Mouse (Mus musculus): ENCODE results near the gene Myo15b. TPM values are rescaled to one million over a fixed set of nuclear protein-coding genes. Genes with fewer than 3 reads are reported as not detected.
"Not testable (repeated sequence)": the region's sequence is repeated elsewhere in the genome, so short reads cannot be mapped to it uniquely, and the experiment has no call there.

The Myo15b gene
- polyA plus RNA-seq, 1 experiment from 2014 or later, result 0.89 TPM

- H3K36me3 ChIP-seq (ENCODE audit: control insufficient read depth, insufficient read depth, low read length), result peaks cover 15% of the 10 kb centered on the region
- peaks cover 46% of the 10 kb centered on the region for H3K4me1 ChIP-seq (replicated peaks; ENCODE audit: control insufficient read depth, insufficient read depth, low read length)
- ATAC-seq (replicated peaks; ENCODE audit: low FRiP score), result no peak
- no peak for DNase-seq (ENCODE audit: low spot score)
- no peak overlapping the region for H3K4me2 ChIP-seq
- WGBS, result 82% methylated on average over 5 of the region's 5 CpGs
- H3K27me3 ChIP-seq (replicated peaks; ENCODE audit: control insufficient read depth, insufficient read depth, low read length), result no peaks in the 10 kb centered on the region
- H3K27ac ChIP-seq (ENCODE audit: low read depth, low read length), result no peak overlapping the region; the same call in 1 of the 2 replicates
- H3K9ac ChIP-seq (ENCODE audit: low read depth, low read length), result no peak overlapping the region
- H3K4me3 ChIP-seq (ENCODE audit: low read depth, low read length), result no peak overlapping the region
- H3K9me3 ChIP-seq (ENCODE audit: control insufficient read depth, low read length), result peaks cover 3% of the 10 kb centered on the region
Observed at GRCm38 (mm10) chr11:115843891-115844239, 14.3 kb upstream of the Myo15b start.

GRCm38 (mm10) chr11:115844240-115844639, 14.0 kb upstream of the Myo15b start:
- peaks cover 15% of the 10 kb centered on the region for H3K36me3 ChIP-seq (ENCODE audit: control insufficient read depth, insufficient read depth, low read length)
- no peaks in the 10 kb centered on the region for H3K27me3 ChIP-seq (replicated peaks; ENCODE audit: control insufficient read depth, insufficient read depth, low read length)
- no peak overlapping the region for H3K4me3 ChIP-seq (ENCODE audit: low read depth, low read length)
- no peak overlapping the region; the same call in 1 of the 2 replicates for H3K27ac ChIP-seq (ENCODE audit: low read depth, low read length)
- H3K4me1 ChIP-seq (replicated peaks; ENCODE audit: control insufficient read depth, insufficient read depth, low read length), result peaks cover 43% of the 10 kb centered on the region
- H3K4me2 ChIP-seq, result no peak overlapping the region
- peaks cover 3% of the 10 kb centered on the region for H3K9me3 ChIP-seq (ENCODE audit: control insufficient read depth, low read length)
- ATAC-seq (replicated peaks; ENCODE audit: low FRiP score) (no peak), DNase-seq (ENCODE audit: low spot score) (no peak)
- no peak overlapping the region for H3K9ac ChIP-seq (ENCODE audit: low read depth, low read length)
- WGBS, result 76% methylated on average over 8 of the region's 8 CpGs

GRCm38 (mm10) chr11:115845819-115846218, 12.4 kb upstream of the Myo15b start:
- ATAC-seq (replicated peaks; ENCODE audit: low FRiP score) (no peak), DNase-seq (ENCODE audit: low spot score) (no peak)
- Histone ChIP-seq H3K4me1 (replicated peaks; ENCODE audit: control insufficient read depth, insufficient read depth, low read length) (peaks cover 34% of the 10 kb centered on the region), H3K9ac (ENCODE audit: low read depth, low read length) (no peak overlapping the region), H3K4me3 (ENCODE audit: low read depth, low read length) (no peak overlapping the region), H3K27me3 (replicated peaks; ENCODE audit: control insufficient read depth, insufficient read depth, low read length) (no peaks in the 10 kb centered on the region), H3K36me3 (ENCODE audit: control insufficient read depth, insufficient read depth, low read length) (peaks cover 24% of the 10 kb centered on the region), H3K9me3 (ENCODE audit: control insufficient read depth, low read length) (peaks cover 3% of the 10 kb centered on the region), H3K27ac (ENCODE audit: low read depth, low read length) (no peak overlapping the region), H3K4me2 (no peak overlapping the region)
- 95% methylated on average over 2 of the region's 2 CpGs for WGBS

- 89% methylated on average over 6 of the region's 6 CpGs for WGBS
- Histone ChIP-seq H3K27me3 (replicated peaks; ENCODE audit: control insufficient read depth, insufficient read depth, low read length) (peaks cover 25% of the 10 kb centered on the region), H3K9ac (ENCODE audit: low read depth, low read length) (no peak overlapping the region), H3K36me3 (ENCODE audit: control insufficient read depth, insufficient read depth, low read length) (peaks cover 28% of the 10 kb centered on the region), H3K27ac (ENCODE audit: low read depth, low read length) (no peak overlapping the region), H3K9me3 (ENCODE audit: control insufficient read depth, low read length) (no peaks in the 10 kb centered on the region), H3K4me3 (ENCODE audit: low read depth, low read length) (no peak overlapping the region), H3K4me1 (replicated peaks; ENCODE audit: control insufficient read depth, insufficient read depth, low read length) (peaks cover 12% of the 10 kb centered on the region; the same call in 1 of the 2 replicates), H3K4me2 (no peak overlapping the region)
- ATAC-seq (replicated peaks; ENCODE audit: low FRiP score) (no peak), DNase-seq (ENCODE audit: low spot score) (no peak)
Observed at GRCm38 (mm10) chr11:115854674-115855073, 3.5 kb upstream of the Myo15b start.

- Histone ChIP-seq H3K4me1 (replicated peaks; ENCODE audit: control insufficient read depth, insufficient read depth, low read length) (peaks cover 12% of the 10 kb centered on the region; the same call in 1 of the 2 replicates), H3K36me3 (ENCODE audit: control insufficient read depth, insufficient read depth, low read length) (peaks cover 15% of the 10 kb centered on the region; the same call in 1 of the 2 replicates), H3K27me3 (replicated peaks; ENCODE audit: control insufficient read depth, insufficient read depth, low read length) (peaks cover 49% of the 10 kb centered on the region)
- not testable (repeated sequence) for H3K9ac ChIP-seq (ENCODE audit: low read depth, low read length); H3K27ac ChIP-seq (ENCODE audit: low read depth, low read length); ATAC-seq (replicated peaks; ENCODE audit: low FRiP score); DNase-seq (ENCODE audit: low spot score); H3K4me2 ChIP-seq; H3K4me3 ChIP-seq (ENCODE audit: low read depth, low read length); H3K9me3 ChIP-seq (ENCODE audit: control insufficient read depth, low read length)
- WGBS, result 92% methylated on average over 4 of the region's 4 CpGs
Observed at GRCm38 (mm10) chr11:115857146-115857545, 1.1 kb upstream of the Myo15b start.

GRCm38 (mm10) chr11:115857936-115858335, 270 bp upstream of the Myo15b start:
- peaks cover 14% of the 10 kb centered on the region; the same call in 1 of the 2 replicates for H3K36me3 ChIP-seq (ENCODE audit: control insufficient read depth, insufficient read depth, low read length)
- WGBS, result 66% methylated on average over 13 of the region's 13 CpGs
- ATAC-seq (replicated peaks; ENCODE audit: low FRiP score) (no peak), DNase-seq (ENCODE audit: low spot score) (no peak)
- H3K4me2 ChIP-seq, result no peak overlapping the region
- H3K9ac ChIP-seq (ENCODE audit: low read depth, low read length), result no peak overlapping the region
- peaks cover 12% of the 10 kb centered on the region; the same call in 1 of the 2 replicates for H3K4me1 ChIP-seq (replicated peaks; ENCODE audit: control insufficient read depth, insufficient read depth, low read length)
- H3K4me3 ChIP-seq (ENCODE audit: low read depth, low read length), result no peak overlapping the region
- H3K27ac ChIP-seq (ENCODE audit: low read depth, low read length), result no peak overlapping the region
- H3K9me3 ChIP-seq (ENCODE audit: control insufficient read depth, low read length), result no peaks in the 10 kb centered on the region
- peaks cover 49% of the 10 kb centered on the region for H3K27me3 ChIP-seq (replicated peaks; ENCODE audit: control insufficient read depth, insufficient read depth, low read length)

GRCm38 (mm10) chr11:115859143-115859945, 1.1 kb downstream of the Myo15b start:
- Histone ChIP-seq H3K27ac (ENCODE audit: low read depth, low read length) (no peak overlapping the region), H3K4me2 (peak overlapping the region; percentile 80), H3K27me3 (replicated peaks; ENCODE audit: control insufficient read depth, insufficient read depth, low read length) (peaks cover 49% of the 10 kb centered on the region), H3K9me3 (ENCODE audit: control insufficient read depth, low read length) (no peaks in the 10 kb centered on the region), H3K36me3 (ENCODE audit: control insufficient read depth, insufficient read depth, low read length) (peaks cover 5% of the 10 kb centered on the region; the same call in 1 of the 2 replicates), H3K4me3 (ENCODE audit: low read depth, low read length) (peak overlapping the region; percentile 49), H3K4me1 (replicated peaks; ENCODE audit: control insufficient read depth, insufficient read depth, low read length) (peaks cover 12% of the 10 kb centered on the region; the same call in 1 of the 2 replicates), H3K9ac (ENCODE audit: low read depth, low read length) (peak overlapping the region; percentile 40)
- WGBS, result 3% methylated on average over 70 of the region's 75 CpGs
- DNase-seq (ENCODE audit: low spot score) (peak; percentile 86), ATAC-seq (replicated peaks; ENCODE audit: low FRiP score) (peak; percentile 86)

GRCm38 (mm10) chr11:115863895-115864294, 5.7 kb downstream of the Myo15b start:
- H3K4me1 ChIP-seq (replicated peaks; ENCODE audit: control insufficient read depth, insufficient read depth, low read length), result peaks cover 7% of the 10 kb centered on the region; the same call in 1 of the 2 replicates
- 79% methylated on average over 8 of the region's 8 CpGs for WGBS
- H3K4me2 ChIP-seq, result no peak overlapping the region
- H3K36me3 ChIP-seq (ENCODE audit: control insufficient read depth, insufficient read depth, low read length), result no peaks in the 10 kb centered on the region
- ATAC-seq (replicated peaks; ENCODE audit: low FRiP score), result no peak
- no peaks in the 10 kb centered on the region for H3K9me3 ChIP-seq (ENCODE audit: control insufficient read depth, low read length)
- H3K27ac ChIP-seq (ENCODE audit: low read depth, low read length), result no peak overlapping the region
- peaks cover 32% of the 10 kb centered on the region for H3K27me3 ChIP-seq (replicated peaks; ENCODE audit: control insufficient read depth, insufficient read depth, low read length)
- DNase-seq (ENCODE audit: low spot score), result no peak
- no peak overlapping the region for H3K9ac ChIP-seq (ENCODE audit: low read depth, low read length)
- H3K4me3 ChIP-seq (ENCODE audit: low read depth, low read length), result no peak overlapping the region

- H3K36me3 ChIP-seq (ENCODE audit: control insufficient read depth, insufficient read depth, low read length), result no peaks in the 10 kb centered on the region
- H3K27ac ChIP-seq (ENCODE audit: low read depth, low read length), result no peak overlapping the region
- H3K4me2 ChIP-seq, result no peak overlapping the region
- H3K4me1 ChIP-seq (replicated peaks; ENCODE audit: control insufficient read depth, insufficient read depth, low read length), result peaks cover 13% of the 10 kb centered on the region
- ATAC-seq (replicated peaks; ENCODE audit: low FRiP score) (peak; percentile 29; the same call in 1 of the 2 replicates), DNase-seq (ENCODE audit: low spot score) (no peak)
- H3K4me3 ChIP-seq (ENCODE audit: low read depth, low read length), result no peak overlapping the region
- H3K9me3 ChIP-seq (ENCODE audit: control insufficient read depth, low read length), result no peaks in the 10 kb centered on the region
- WGBS, result 68% methylated on average over 8 of the region's 8 CpGs
- H3K9ac ChIP-seq (ENCODE audit: low read depth, low read length), result no peak overlapping the region
- H3K27me3 ChIP-seq (replicated peaks; ENCODE audit: control insufficient read depth, insufficient read depth, low read length), result no peaks in the 10 kb centered on the region
Observed at GRCm38 (mm10) chr11:115869393-115869792, 11.2 kb downstream of the Myo15b start.

Measured in liver, embryonic 11.5 days (tissue).